Mouse (Mus musculus): ENCODE results near the gene Ica1.

GRCm38 (mm10) chr6:8582377-8582776 is 195.9 kb downstream of the Ica1 start:
- TF ChIP-seq MAZ (IDR thresholded peaks at IDR 0.05; ENCODE audit: low read depth, low read length) = no peak
- TF ChIP-seq BHLHE40 (IDR thresholded peaks at IDR 0.05; ENCODE audit: borderline replicate concordance, low read depth, low read length) = no peak
- TF ChIP-seq SMC3 (IDR thresholded peaks at IDR 0.05; ENCODE audit: low read depth, low read length) = no peak
- no peak for TF ChIP-seq E2F4 (IDR thresholded peaks at IDR 0.05; ENCODE audit: borderline replicate concordance, low read depth, low read length)
- TF ChIP-seq GABPA (IDR thresholded peaks at IDR 0.05; ENCODE audit: low read depth, low read length) = no peak
- TF ChIP-seq POLR2A (IDR thresholded peaks at IDR 0.05; ENCODE audit: control insufficient read depth in 1 of 2, insufficient read depth in 1 of 2, low read depth in 1 of 2, low read length in 2 of 2, poor library complexity in 1 of 2) = no peak
- no peak for TF ChIP-seq CTCF (IDR thresholded peaks at IDR 0.05 in 2 of 3, conservative IDR thresholded peaks at IDR 0.05 in 1 of 3; ENCODE audit: control insufficient read depth in 1 of 3, insufficient read depth in 1 of 3, low read depth in 2 of 3, low read length in 3 of 3, poor library complexity in 1 of 3, severe bottlenecking in 1 of 3)
- TF ChIP-seq USF1 (IDR thresholded peaks at IDR 0.05; ENCODE audit: low read depth, low read length) = no peak
- TF ChIP-seq ZNF384 (IDR thresholded peaks at IDR 0.05; ENCODE audit: low read depth, low read length) = no peak
- no peak for TF ChIP-seq HCFC1 (IDR thresholded peaks at IDR 0.05; ENCODE audit: low read depth, low read length)
- no peak for TF ChIP-seq GATA1 (IDR thresholded peaks at IDR 0.05; ENCODE audit: low read depth, low read length)
- TF ChIP-seq USF2 (IDR thresholded peaks at IDR 0.05; ENCODE audit: borderline replicate concordance in 1 of 2, insufficient read depth in 1 of 2, low read depth in 1 of 2, low read length in 2 of 2) = no peak
- TF ChIP-seq ZKSCAN1 (IDR thresholded peaks at IDR 0.05; ENCODE audit: low read depth, low read length) = no peak
